Mouse (Mus musculus) granulocyte monocyte progenitor cell, adult 5-6 weeks (primary cell): ENCODE data around the gene Cacna2d2. TPM values are rescaled to one million over a fixed set of nuclear protein-coding genes. Genes with fewer than 3 reads are reported as not detected.

ENCODE experiments used
- ATAC-seq: replicated peaks from 2 replicates; pipeline ENCODE4 v1.8.0; 2016; ENCODE audit warnings: mild to moderate bottlenecking, moderate TSS enrichment, inconsistent platforms; ENCODE audit not compliant: poor library complexity, severe bottlenecking
- total RNA-seq, 2 experiments: library from RNA; stranded (forward) in 1 of 2; stranded (reverse) in 1 of 2; fragments of 200-712, 200-1000 nt in 1 of 2; fragments of >200 nt in 1 of 2; fragmentation: Nextera tagmentation in 1 of 2; gene quantifications; 2 replicates each; pipeline ENCODE4 v1.2.3; 2014 to 2017

Cacna2d2 gene
- total RNA-seq, 2 experiments from 2014 or later = 0.10 to 0.19 TPM

DNA sequence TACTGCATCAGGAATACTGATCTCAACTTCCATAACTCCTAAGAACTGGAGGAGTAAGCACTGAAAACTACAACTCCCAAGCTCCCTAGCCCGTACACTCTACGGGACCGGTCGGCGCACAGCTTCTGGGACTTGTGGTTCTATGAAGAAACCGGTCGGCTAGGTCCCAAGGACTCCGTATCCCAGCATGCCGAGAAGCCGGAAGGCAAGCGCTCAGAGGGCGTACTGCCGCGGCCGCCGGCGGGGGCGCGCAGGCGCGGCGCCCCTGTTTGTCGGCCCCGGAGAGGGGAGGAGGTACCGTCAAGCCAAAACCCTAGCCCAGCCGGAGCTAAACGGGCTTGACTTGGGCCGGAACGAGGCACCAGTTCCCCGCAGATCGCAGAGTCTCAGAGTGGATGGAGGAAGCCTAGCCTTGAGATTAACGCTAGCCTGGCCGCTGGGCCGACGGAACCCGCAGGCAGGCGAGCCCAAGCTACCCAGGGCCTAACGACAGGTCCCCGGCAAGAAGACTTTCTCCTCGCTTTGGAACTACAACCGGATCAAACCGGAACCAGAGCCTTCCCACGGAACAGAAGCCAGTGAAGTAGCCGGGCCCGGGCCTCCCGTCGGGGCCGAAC lies 134.5 kb downstream of the Cacna2d2 start, which contains the start of gene Tmem115:
Tmem115 (plus strand) TSS at position 155 of the 617 bp plus-strand sequence.
- peak; percentile 88 for ATAC-seq

DNA sequence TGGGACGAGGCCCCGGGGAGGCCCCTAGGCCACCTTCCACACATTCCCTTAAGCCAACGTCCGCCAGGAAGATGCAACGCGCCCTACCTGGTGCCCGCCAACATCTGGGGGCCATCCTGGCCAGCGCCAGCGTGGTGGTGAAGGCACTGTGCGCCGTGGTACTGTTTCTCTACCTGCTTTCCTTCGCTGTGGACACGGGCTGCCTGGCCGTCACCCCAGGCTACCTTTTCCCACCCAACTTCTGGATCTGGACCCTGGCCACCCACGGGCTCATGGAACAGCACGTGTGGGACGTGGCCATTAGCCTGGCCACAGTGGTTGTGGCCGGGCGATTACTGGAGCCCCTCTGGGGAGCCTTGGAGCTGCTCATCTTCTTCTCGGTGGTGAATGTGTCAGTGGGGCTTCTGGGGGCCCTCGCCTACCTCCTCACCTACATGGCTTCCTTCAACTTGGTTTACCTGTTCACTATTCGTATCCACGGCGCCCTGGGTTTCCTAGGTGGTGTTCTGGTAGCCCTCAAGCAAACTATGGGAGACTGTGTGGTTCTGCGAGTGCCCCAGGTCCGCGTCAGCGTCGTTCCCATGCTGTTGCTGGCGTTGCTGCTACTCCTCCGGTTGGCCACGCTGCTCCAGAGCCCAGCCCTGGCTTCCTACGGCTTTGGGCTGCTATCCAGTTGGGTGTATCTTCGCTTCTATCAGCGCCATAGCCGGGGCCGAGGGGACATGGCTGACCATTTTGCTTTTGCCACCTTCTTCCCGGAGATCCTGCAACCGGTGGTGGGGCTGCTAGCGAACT lies 135.2 kb downstream of the Cacna2d2 start:
- ATAC-seq = peak; percentile 10

DNA sequence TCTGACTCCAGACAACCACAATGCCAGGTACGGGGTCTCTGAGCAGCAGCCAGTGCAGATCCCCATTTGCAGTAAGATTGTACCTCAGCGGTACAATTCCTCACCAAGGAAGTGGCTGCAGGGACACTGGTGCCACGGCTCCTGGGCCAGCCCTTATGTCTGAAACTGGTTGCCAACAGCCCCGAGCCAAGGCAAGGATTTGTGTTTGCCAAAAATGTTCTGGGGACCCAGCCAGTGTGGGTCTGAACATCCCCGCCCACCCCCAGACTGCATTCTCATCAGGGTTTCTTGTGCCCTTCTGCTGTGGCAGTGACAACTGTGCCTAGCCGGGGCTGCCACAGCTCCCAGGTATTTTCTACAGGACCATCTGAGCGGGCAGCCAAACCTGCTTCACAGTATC lies 138.8 kb downstream of the Cacna2d2 start:
- ATAC-seq = no peak

DNA sequence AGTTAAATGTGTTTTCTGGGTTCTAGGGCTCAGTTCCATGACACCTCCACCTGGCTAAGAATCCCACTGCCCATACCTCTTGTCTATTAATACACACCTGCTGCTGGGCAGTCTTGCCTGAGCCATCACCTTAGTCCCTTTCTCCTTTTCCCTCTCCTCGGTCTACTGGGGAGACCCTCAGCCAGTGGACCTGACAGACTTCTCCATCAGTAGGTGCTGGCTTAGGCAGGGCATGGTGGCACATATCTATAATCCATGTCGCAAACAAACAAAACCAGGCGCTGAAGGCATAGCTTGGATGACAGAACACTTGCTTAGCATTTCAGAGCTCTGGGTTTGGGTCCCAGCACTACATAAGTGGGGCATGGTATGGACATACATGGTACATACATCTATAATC lies 139.3 kb downstream of the Cacna2d2 start:
- no peak for ATAC-seq

DNA sequence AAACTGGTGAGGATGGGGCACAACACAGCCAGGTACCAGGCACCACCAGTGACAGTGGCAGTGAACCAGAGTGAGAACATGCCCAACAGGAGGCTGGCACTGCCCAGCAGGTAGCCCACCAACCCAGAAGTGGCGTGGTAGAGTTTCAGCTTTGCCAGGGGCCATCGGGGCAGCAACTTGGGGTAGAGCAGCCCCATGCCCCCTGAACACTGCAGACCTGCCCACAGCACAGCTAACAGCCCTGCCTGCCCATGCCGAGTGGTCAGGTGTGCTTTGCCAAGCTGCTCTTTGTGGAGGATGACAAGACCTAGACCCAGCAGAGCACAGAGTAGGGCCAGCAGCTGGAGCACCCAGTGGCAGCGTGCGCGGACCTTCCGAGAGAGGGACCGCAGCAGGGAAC lies 140.5 kb downstream of the Cacna2d2 start:
- no peak for ATAC-seq

DNA sequence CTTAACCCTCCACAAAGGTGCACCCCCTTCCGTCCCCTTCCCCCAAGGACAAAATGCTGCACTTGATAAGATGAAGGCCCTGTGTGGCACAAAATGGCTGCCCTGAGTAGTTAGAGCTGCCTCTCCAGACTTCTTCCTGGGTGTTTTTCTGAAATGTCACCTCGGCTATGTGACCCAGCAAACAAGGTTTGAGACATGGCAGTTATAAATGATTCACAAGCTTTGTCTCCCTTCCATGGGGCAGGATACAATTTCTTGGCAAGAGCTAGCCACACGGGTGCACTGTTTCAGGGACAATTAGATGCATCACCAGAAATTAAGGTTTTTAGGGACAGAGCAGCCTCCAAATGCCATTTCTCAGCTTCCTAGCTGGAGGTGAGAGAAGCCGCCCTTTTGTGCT lies 141.0 kb downstream of the Cacna2d2 start:
- no peak for ATAC-seq

DNA sequence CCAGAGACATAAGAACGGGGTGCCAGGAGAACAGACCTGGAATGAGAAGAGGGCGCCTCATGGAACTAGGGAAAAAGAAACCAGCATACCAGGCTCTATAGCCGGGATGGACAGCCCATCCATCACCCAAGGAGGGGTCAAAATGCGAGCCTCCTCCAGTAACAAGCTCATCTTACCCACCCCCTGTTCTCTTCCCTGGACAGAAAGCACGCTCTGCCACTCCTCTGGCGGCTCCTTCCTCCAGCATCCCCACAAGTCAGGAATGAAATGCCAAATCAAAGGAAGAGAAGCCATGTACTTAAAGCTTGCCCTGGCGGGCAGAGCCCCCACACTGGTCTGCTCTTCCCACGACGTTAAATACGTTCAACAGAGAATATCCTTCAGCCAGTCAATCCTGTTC lies 141.6 kb downstream of the Cacna2d2 start:
- no peak for ATAC-seq

DNA sequence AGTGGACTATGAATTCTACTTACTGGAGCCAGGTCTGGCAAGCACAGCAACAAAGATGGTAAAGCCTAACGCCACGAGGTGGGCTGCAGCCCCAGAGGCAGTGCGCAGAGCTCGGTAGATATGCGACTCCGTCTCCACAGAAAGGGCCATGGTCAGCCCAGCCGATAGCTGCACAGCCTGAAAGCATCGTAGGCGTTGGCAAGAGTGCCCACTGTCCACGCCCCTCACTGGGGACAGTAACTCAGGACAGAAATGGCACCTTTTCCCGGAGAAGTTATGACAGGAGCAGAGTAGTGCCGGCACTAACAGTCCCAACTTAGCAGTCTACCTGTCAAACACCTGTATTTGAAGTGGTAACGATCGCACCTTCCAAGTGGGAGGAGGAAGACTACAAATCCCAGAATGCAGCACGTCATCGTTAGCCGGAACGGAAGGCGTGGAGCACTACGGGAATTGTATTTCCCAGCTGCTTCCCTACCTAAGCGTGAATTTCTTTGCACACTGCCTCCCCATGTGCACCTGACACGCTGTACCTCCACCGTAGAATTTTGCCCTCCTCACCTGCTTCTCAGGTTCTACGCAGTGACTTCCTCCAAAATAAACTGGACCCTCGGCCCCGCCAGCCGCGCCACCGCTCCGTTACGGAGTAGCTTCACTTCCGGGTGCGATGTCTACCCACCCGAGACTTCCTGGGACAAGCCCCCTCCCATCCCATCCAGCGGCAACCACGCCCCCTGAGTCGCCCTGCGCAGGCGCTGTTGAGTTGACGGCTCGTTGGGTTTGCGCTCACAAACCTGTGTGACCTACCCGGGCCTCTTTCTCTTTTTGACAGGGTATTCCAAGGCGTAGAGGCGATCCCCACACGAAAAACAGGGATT lies 142.3 kb downstream of the Cacna2d2 start, which contains the start of the genes Cyb561d2 and Nprl2:
Cyb561d2 (minus strand) TSS at position 720 of the 878 bp plus-strand sequence.
Nprl2 (plus strand) TSS at position 753 of the 878 bp plus-strand sequence.
- peak; percentile 80 for ATAC-seq

DNA sequence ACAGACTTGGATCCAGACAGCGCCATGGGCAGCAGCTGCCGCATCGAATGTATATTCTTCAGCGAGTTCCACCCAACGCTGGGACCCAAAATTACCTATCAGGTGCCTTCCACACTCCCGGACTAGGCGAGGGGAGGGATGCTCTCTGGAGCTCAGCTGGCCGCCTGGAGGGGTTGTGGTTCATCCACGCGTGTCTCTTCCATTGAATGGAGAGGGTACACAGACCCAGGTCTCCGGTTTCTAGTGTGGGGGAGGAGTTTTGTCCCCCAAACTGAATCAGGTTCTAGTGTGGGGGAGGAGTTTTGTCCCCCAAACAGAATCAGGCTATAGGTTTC lies 142.9 kb downstream of the Cacna2d2 start:
- no peak for ATAC-seq

DNA sequence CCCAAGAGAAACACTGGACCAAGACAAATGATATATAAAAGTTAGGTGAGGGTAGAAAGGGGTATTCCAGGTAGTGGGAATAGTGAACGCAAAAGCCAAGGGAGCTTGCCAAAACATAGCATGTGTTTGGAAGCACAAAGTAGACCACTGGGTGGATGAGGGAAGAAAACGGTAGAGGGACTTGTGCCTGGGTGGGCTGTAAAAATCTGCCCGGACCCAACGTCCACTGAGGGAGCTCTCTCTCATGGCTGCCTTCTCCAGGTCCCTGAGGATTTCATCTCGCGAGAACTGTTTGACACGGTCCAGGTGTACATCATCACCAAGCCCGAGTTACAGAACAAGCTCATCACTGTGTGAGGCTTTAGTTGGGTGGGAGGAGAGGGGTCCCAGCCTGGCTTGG lies 143.3 kb downstream of the Cacna2d2 start:
- ATAC-seq = no peak

DNA sequence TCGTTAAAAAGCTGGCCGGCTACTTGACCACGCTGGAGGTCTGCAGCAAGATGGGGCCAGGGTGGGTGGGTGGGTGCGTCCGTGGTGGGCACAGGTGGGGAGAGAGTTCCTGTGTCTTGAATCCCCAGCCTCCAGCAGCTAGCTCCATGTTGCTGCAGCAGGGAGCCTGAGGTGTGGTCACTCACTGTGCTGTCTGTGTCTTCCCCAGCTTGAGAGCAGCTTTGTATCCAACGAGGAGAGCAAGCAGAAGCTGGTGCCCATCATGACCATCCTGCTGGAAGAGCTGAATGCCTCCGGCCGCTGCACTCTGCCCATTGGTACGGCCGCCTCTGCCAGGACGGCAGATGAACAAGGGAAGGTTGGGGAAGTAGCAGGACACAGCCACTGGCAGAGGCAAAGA lies 143.9 kb downstream of the Cacna2d2 start:
- no peak for ATAC-seq

DNA sequence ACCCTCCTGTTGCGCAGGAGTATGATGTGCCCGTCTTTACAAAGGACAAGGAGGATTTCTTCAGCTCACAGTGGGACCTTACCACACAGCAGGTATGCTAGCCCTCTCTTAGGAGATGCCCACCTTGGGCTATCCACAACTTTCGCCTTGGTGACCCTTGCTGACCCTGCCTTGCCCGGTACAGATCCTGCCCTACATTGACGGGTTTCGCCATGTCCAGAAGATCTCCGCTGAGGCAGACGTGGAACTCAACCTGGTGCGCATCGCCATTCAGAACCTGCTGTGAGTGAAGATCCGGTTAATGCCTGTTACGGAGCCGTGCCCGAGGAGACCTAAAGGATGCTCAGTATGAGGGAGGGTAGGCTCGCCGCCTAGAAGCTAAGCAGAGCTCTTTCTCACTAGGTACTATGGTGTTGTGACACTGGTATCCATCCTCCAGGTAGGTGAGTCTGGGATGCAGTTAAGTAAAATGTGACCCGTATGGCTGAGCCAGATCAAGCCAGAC lies 144.8 kb downstream of the Cacna2d2 start:
- no peak for ATAC-seq

DNA sequence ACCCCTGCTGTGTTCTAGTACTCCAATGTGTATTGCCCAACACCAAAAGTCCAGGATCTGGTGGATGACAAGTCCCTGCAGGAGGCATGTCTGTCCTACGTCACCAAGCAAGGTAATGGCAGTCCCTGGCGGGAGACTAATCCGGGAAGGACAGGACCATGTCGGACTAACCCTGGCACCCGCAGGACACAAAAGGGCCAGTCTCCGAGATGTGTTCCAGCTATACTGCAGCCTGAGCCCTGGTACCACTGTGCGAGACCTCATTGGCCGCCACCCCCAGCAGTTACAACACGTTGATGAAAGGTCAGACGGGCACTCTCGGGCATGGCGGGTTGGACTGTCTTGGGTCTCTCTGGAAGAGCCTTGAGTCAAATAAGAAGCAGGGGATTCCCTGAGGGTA lies 145.3 kb downstream of the Cacna2d2 start:
- ATAC-seq = no peak

DNA sequence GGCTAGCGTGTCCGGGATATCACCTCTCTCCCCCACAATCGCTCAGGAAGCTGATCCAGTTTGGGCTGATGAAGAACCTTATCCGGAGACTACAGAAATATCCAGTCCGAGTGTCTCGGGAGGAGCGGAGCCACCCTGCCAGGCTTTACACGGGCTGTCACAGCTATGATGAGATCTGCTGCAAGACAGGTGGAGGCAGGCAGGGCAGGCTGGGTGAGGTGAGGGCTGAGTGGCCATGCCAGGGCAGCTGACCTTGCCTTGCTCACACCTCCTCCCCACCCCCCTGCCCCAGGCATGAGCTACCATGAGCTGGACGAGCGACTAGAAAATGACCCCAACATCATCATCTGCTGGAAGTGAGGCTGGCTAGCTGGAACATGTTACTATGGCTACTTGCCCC lies 145.8 kb downstream of the Cacna2d2 start:
- ATAC-seq = no peak

DNA sequence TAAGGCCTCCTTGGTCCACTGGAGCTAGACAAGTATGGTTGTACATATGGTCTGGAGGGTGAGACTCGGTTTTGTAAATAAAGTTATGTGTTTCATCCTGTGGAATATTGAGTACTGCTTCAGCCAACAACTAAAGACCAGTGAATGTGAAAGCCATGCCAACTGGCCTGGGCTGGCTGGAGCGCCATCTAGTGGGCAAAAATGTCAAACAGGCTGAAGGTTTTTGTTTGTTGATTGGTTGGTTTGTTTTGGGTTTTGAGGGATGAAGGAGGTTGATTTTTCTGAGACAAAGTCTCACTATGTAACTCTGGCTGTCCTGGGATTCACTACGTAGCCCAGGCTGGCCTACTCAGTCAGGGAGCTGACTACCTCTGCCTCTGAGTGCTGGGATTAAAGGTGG lies 146.2 kb downstream of the Cacna2d2 start:
- no peak for ATAC-seq

DNA sequence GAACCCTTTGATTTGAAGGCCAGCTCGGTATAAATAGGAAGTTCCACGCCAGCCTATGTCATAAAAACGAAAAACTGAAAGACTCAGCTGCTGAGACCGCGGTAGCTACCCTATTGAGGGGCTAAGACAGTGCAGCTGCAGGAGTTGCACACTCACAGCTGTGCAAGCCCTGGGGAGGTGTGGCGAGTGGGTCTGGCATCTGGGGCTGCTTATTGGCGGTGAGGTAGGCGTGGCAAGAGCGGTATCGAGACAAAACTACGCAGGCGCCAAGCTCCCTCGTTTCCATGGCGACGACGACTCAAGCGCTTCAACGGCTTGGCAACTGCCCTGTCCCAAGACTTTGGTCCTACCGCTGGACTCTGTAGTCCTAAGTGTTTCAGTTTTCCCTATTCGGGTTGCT lies 147.6 kb downstream of the Cacna2d2 start, which contains the start of gene Zmynd10:
Zmynd10 (plus strand) TSS at position 273 of the 400 bp plus-strand sequence.
- ATAC-seq = peak; percentile 65

DNA sequence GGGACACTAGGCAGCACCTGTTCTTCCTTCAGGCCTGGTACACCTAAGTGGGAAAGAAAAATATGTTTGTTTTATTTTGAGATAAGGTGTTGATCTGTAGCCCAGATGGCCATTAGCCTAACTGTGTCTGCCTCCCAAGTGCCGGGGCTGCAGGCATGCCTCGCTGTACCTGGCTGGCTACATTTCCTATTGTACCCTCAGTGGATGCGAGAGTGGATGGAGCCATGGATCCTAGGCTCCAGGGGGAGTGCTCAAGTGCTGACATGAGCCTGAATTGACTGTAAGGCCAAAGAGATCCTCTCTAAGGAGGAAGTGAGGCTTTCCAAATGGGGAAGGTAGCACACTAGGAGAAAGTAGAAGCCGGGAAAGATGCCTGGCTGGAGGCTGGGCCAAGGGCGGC lies 148.5 kb downstream of the Cacna2d2 start:
- ATAC-seq = peak; percentile 26

DNA sequence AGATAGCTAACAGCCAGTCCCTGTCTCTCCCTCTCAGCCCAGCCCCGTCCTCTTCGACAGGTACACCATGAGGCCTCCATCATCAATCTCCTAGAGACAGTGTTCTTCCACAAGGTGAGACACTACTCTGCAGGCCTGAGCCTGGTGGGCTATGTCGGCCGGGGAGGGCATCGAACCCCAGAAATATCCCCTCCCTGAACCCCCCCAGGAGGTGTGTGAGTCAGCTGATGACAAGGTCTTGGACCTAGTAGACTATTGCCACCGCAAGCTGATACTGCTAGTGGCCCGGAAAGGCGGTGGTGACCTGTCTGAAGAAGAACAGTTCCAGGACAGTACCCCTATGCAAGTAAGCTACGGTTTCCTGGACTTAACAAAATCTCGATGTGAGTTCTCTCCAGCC lies 149.4 kb downstream of the Cacna2d2 start:
- ATAC-seq = no peak

DNA sequence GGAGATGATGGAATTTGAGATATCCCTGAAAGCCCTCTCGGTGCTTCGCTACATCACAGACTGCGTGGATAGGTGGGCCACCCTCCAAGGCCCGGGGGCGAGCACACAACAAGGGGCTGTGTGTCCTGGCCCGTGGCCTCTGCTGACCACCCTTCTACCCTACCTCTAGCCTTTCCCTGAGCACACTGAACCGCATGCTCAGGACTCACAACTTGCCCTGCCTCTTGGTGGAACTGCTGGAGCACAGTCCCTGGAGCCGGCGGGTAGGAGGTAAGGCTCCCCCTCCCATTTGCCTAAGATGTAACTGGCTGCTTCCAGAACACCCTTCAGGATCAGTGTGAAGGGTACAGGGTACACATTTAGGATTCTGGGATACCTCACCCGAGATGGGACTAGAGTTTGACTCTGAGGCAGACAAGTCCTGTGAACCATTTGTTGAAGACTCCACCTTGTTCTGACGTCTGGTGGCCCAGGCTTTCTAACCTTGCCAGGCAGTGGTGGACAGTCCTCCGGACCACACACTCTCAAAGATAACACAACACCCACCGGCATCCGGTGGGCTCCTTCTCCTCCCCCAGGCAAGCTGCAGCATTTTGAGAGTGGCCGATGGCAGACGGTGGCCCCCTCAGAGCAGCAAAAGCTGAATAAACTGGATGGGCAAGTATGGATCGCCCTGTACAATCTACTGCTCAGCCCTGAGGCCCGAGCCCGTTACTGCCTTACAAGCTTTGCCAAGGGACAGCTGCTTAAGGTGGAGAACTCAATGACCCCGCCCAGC lies 150.1 kb downstream of the Cacna2d2 start:
- ATAC-seq = no peak
